Mouse (Mus musculus): ENCODE results near the gene Nup54.

DNA sequence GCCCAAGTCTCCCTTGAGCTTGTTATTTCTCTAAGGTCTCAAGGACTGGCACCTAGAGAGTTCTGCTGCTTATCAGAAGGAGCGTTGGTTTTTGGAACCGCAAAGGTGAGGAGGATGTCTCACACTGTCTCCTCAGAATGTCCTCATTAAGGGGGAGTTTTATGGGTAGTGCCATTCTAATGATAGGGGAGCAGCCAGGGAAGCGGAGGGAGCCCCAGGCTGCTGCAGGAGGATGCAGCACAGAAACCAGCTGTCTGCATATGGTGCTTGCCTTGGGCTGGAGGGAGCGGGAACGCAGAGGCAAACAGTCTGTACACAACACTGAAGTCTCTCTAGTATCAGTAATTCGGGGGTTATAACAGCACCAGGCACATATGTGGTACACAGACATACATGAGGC, 64.1 kb downstream of the Nup54 start:
- TF ChIP-seq CTCF (IDR thresholded peaks at IDR 0.05; ENCODE audit: low read depth) (no peak), EP300 (IDR thresholded peaks at IDR 0.05; ENCODE audit: low read depth) (no peak)
